Mouse (Mus musculus): ENCODE measurements around the gene Pet117. TPM values are rescaled to one million over a fixed set of nuclear protein-coding genes. Genes with fewer than 3 reads are reported as not detected.

Pet117 gene
- not detected in 2 replicates for polyA plus RNA-seq (2014; fragmentation: Nextera tagmentation; extraction: Ambion mirVana)

GRCm38 (mm10) chr2:144368400-144369019 is at the start of gene Pet117, which contains the start of gene Kat14:
TSS of gene Pet117 (plus strand) at chr2:144368996.
TSS of gene Kat14 (plus strand) at chr2:144368983.
- Histone ChIP-seq H3K4me3 (ENCODE audit: low read length) (peak within 1 kb of the TSS; percentile 88), H3K9me3 (ENCODE audit: control insufficient read depth, low read length) (no peaks in the 10 kb centered on the region), H3K4me1 (ENCODE audit: control insufficient read depth, insufficient read depth, low read length) (no peaks in the 10 kb centered on the region), H3K27me3 (ENCODE audit: control insufficient read depth, insufficient read depth, low read length) (no peaks in the 10 kb centered on the region), H3K36me3 (ENCODE audit: control insufficient read depth, insufficient read depth, low read length) (peaks cover 6% of the 10 kb centered on the region), H3K9ac (ENCODE audit: low read depth, low read length) (peak within 1 kb of the TSS; percentile 90), H3K4me2 (replicated peaks; ENCODE audit: low read depth, low read length) (peak within 1 kb of the TSS; percentile 55), H3K27ac (ENCODE audit: low read depth, low read length) (peak within 1 kb of the TSS; percentile 95)
- peak; percentile 96 for ATAC-seq (ENCODE audit: low FRiP score, low TSS enrichment)
- 5% methylated on average over 38 of the region's 38 CpGs for WGBS

DNA sequence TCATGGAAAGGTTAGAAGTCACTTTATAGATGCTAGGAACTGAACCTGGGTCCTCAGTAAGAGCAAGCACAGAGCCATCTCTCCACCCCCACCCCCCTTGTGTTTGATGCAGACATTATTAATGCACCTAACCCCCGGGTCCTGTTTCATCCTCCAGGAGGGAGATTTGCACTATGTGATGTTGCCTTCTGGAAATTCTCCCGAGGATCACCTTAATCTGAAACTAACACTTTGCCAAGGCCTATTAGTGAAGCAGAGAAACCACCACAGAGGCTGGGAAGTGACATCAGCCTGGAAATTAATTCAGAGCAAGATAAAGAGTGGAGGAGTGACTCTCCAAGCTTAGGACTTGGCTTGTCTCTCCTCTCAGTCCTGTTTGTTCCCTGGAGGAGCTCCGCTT is 44.6 kb upstream of the Pet117 start:
- WGBS = 65% methylated on average over 3 of the region's 3 CpGs
- H3K4me2 ChIP-seq (replicated peaks; ENCODE audit: low read depth, low read length) = no peak overlapping the region
- no peak for ATAC-seq (ENCODE audit: low FRiP score, low TSS enrichment)

GRCm38 (mm10) chr2:144329451-144329850 is 39.3 kb upstream of the Pet117 start:
- Histone ChIP-seq H3K4me3 (ENCODE audit: low read length) (peak overlapping the region; percentile 49), H3K9ac (ENCODE audit: low read depth, low read length) (no peak overlapping the region), H3K36me3 (ENCODE audit: control insufficient read depth, insufficient read depth, low read length) (no peaks in the 10 kb centered on the region), H3K4me2 (replicated peaks; ENCODE audit: low read depth, low read length) (peak overlapping the region; percentile 34), H3K9me3 (ENCODE audit: control insufficient read depth, low read length) (no peaks in the 10 kb centered on the region), H3K27ac (ENCODE audit: low read depth, low read length) (no peak overlapping the region), H3K4me1 (ENCODE audit: control insufficient read depth, insufficient read depth, low read length) (peaks cover 22% of the 10 kb centered on the region), H3K27me3 (ENCODE audit: control insufficient read depth, insufficient read depth, low read length) (peaks cover 51% of the 10 kb centered on the region)
- no peak for ATAC-seq (ENCODE audit: low FRiP score, low TSS enrichment)
- 3% methylated on average over 10 of the region's 10 CpGs for WGBS

More for the DNA sequence above, 44.6 kb upstream of the Pet117 start:
- Histone ChIP-seq H3K9me3 (ENCODE audit: control insufficient read depth, low read length) (no peaks in the 10 kb centered on the region), H3K4me3 (ENCODE audit: low read length) (no peak overlapping the region), H3K36me3 (ENCODE audit: control insufficient read depth, insufficient read depth, low read length) (no peaks in the 10 kb centered on the region), H3K27ac (ENCODE audit: low read depth, low read length) (no peak overlapping the region), H3K27me3 (ENCODE audit: control insufficient read depth, insufficient read depth, low read length) (peaks cover 3% of the 10 kb centered on the region), H3K4me1 (ENCODE audit: control insufficient read depth, insufficient read depth, low read length) (no peaks in the 10 kb centered on the region; the same call in 1 of the 2 replicates), H3K9ac (ENCODE audit: low read depth, low read length) (no peak overlapping the region)

DNA sequence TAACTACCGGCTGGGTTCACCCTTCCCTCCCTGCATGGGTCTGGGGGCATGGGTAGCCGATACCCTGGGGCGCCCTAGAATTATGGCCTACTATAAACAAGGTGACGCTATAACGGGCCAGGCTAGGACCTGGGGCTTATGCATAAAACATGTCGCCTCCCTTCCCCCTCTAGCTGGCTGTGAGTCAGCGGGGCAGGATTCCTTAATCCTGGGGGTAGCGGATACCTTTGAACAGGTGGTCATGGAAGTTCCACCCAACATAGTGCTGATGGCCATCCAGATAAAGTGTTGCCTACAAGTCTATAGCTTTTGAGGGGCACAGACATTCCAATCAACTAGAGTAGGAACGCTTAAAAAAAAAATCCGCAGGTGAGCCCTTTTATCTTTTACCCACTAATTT is 38.9 kb upstream of the Pet117 start:
- H3K9me3 ChIP-seq (ENCODE audit: control insufficient read depth, low read length) = no peaks in the 10 kb centered on the region
- peaks cover 51% of the 10 kb centered on the region for H3K27me3 ChIP-seq (ENCODE audit: control insufficient read depth, insufficient read depth, low read length)
- H3K9ac ChIP-seq (ENCODE audit: low read depth, low read length) = no peak overlapping the region
- 0 out of 2 replicates have a peak, but pooled peaks have one; percentile 21 for ATAC-seq (ENCODE audit: low FRiP score, low TSS enrichment)
- H3K4me3 ChIP-seq (ENCODE audit: low read length) = peak overlapping the region; percentile 49
- no peaks in the 10 kb centered on the region for H3K36me3 ChIP-seq (ENCODE audit: control insufficient read depth, insufficient read depth, low read length)
- peak overlapping the region; percentile 34 for H3K4me2 ChIP-seq (replicated peaks; ENCODE audit: low read depth, low read length)
- peaks cover 22% of the 10 kb centered on the region for H3K4me1 ChIP-seq (ENCODE audit: control insufficient read depth, insufficient read depth, low read length)
- WGBS = 2% methylated on average over 10 of the region's 10 CpGs
- no peak overlapping the region for H3K27ac ChIP-seq (ENCODE audit: low read depth, low read length)

GRCm38 (mm10) chr2:144330352-144330959 is 38.3 kb upstream of the Pet117 start:
- Histone ChIP-seq H3K9me3 (ENCODE audit: control insufficient read depth, low read length) (no peaks in the 10 kb centered on the region), H3K27ac (ENCODE audit: low read depth, low read length) (no peak overlapping the region), H3K27me3 (ENCODE audit: control insufficient read depth, insufficient read depth, low read length) (peaks cover 51% of the 10 kb centered on the region), H3K36me3 (ENCODE audit: control insufficient read depth, insufficient read depth, low read length) (no peaks in the 10 kb centered on the region), H3K9ac (ENCODE audit: low read depth, low read length) (peak overlapping the region; percentile 40; the same call in 1 of the 2 replicates), H3K4me1 (ENCODE audit: control insufficient read depth, insufficient read depth, low read length) (peaks cover 22% of the 10 kb centered on the region), H3K4me2 (replicated peaks; ENCODE audit: low read depth, low read length) (peak overlapping the region; percentile 83), H3K4me3 (ENCODE audit: low read length) (peak overlapping the region; percentile 49)
- ATAC-seq (ENCODE audit: low FRiP score, low TSS enrichment) = peak; percentile 44; the same call in 1 of the 2 replicates
- WGBS = 1% methylated on average over 35 of the region's 41 CpGs

GRCm38 (mm10) chr2:144330960-144331371 is 37.8 kb upstream of the Pet117 start:
- peaks cover 51% of the 10 kb centered on the region for H3K27me3 ChIP-seq (ENCODE audit: control insufficient read depth, insufficient read depth, low read length)
- peaks cover 22% of the 10 kb centered on the region for H3K4me1 ChIP-seq (ENCODE audit: control insufficient read depth, insufficient read depth, low read length)
- WGBS = under 1% methylated on average over 44 of the region's 50 CpGs
- H3K27ac ChIP-seq (ENCODE audit: low read depth, low read length) = no peak overlapping the region
- H3K4me3 ChIP-seq (ENCODE audit: low read length) = peak overlapping the region; percentile 49
- H3K4me2 ChIP-seq (replicated peaks; ENCODE audit: low read depth, low read length) = peak overlapping the region; percentile 83
- peak; percentile 40; the same call in 1 of the 2 replicates for ATAC-seq (ENCODE audit: low FRiP score, low TSS enrichment)
- peak overlapping the region; percentile 40; the same call in 1 of the 2 replicates for H3K9ac ChIP-seq (ENCODE audit: low read depth, low read length)
- H3K9me3 ChIP-seq (ENCODE audit: control insufficient read depth, low read length) = no peaks in the 10 kb centered on the region
- no peaks in the 10 kb centered on the region for H3K36me3 ChIP-seq (ENCODE audit: control insufficient read depth, insufficient read depth, low read length)

GRCm38 (mm10) chr2:144331401-144332302 is 37.1 kb upstream of the Pet117 start, which contains the start of gene Ovol2:
TSS of gene Ovol2 (minus strand) at chr2:144332146.
- Histone ChIP-seq H3K9me3 (ENCODE audit: control insufficient read depth, low read length) (no peaks in the 10 kb centered on the region), H3K9ac (ENCODE audit: low read depth, low read length) (peak within 1 kb of the TSS; percentile 40; the same call in 1 of the 2 replicates), H3K4me3 (ENCODE audit: low read length) (peak within 1 kb of the TSS; percentile 49), H3K36me3 (ENCODE audit: control insufficient read depth, insufficient read depth, low read length) (no peaks in the 10 kb centered on the region), H3K27ac (ENCODE audit: low read depth, low read length) (no peak within 1 kb of the TSS), H3K27me3 (ENCODE audit: control insufficient read depth, insufficient read depth, low read length) (peaks cover 51% of the 10 kb centered on the region), H3K4me1 (ENCODE audit: control insufficient read depth, insufficient read depth, low read length) (peaks cover 22% of the 10 kb centered on the region), H3K4me2 (replicated peaks; ENCODE audit: low read depth, low read length) (peak within 1 kb of the TSS; percentile 83)
- 1% methylated on average over 61 of the region's 62 CpGs for WGBS
- peak; percentile 58 for ATAC-seq (ENCODE audit: low FRiP score, low TSS enrichment)

GRCm38 (mm10) chr2:144332486-144332885 is 36.3 kb upstream of the Pet117 start:
- Histone ChIP-seq H3K36me3 (ENCODE audit: control insufficient read depth, insufficient read depth, low read length) (no peaks in the 10 kb centered on the region), H3K27me3 (ENCODE audit: control insufficient read depth, insufficient read depth, low read length) (peaks cover 49% of the 10 kb centered on the region), H3K4me1 (ENCODE audit: control insufficient read depth, insufficient read depth, low read length) (peaks cover 22% of the 10 kb centered on the region), H3K27ac (ENCODE audit: low read depth, low read length) (no peak overlapping the region), H3K4me3 (ENCODE audit: low read length) (peak overlapping the region; percentile 23), H3K9me3 (ENCODE audit: control insufficient read depth, low read length) (no peaks in the 10 kb centered on the region), H3K9ac (ENCODE audit: low read depth, low read length) (no peak overlapping the region), H3K4me2 (replicated peaks; ENCODE audit: low read depth, low read length) (peak overlapping the region; percentile 83)
- 6% methylated on average over 9 of the region's 9 CpGs for WGBS
- no peak for ATAC-seq (ENCODE audit: low FRiP score, low TSS enrichment)
